Mouse (Mus musculus): ENCODE data around the gene Thrsp. TPM values are rescaled to one million over a fixed set of nuclear protein-coding genes. Genes with fewer than 3 reads are reported as not detected.
"Not testable (repeated sequence)": the region's sequence is repeated elsewhere in the genome, so short reads cannot be mapped to it uniquely, and the experiment has no call there.

Thrsp gene
- total and polyA plus RNA-seq, 2 experiments from 2014 or later = 6.7 to 11.7 TPM

GRCm38 (mm10) chr7:97447050-97447531, 29.6 kb upstream of the Thrsp start:
- no peak overlapping the region for H3K4me3 ChIP-seq (ENCODE audit: low read depth, low read length)
- no peaks in the 10 kb centered on the region for H3K9me3 ChIP-seq (ENCODE audit: low read length)
- no peak overlapping the region for H3K4me2 ChIP-seq (ENCODE audit: low read depth)
- peaks cover 3% of the 10 kb centered on the region; the same call in 1 of the 2 replicates for H3K4me1 ChIP-seq (ENCODE audit: insufficient read depth)
- TF ChIP-seq CTCF (IDR thresholded peaks at IDR 0.05; ENCODE audit: low read depth) = 0 out of 2 replicates have a peak, but pooled peaks have one; percentile 34
- ATAC-seq = peak; percentile 69
- no peaks in the 10 kb centered on the region for H3K27me3 ChIP-seq (ENCODE audit: insufficient read depth, low read length)
- DNase-seq = peak; percentile 64
- no peaks in the 10 kb centered on the region for H3K36me3 ChIP-seq (ENCODE audit: insufficient read depth)
- WGBS = 16% methylated on average over 6 of the region's 6 CpGs
- no peak overlapping the region for H3K9ac ChIP-seq
- H3K27ac ChIP-seq (ENCODE audit: low read depth, low read length) = peak overlapping the region; percentile 74

- ATAC-seq = peak; percentile 95
- H3K4me2 ChIP-seq (ENCODE audit: low read depth) = no peak overlapping the region
- no peaks in the 10 kb centered on the region for H3K36me3 ChIP-seq (ENCODE audit: insufficient read depth)
- TF ChIP-seq CTCF (IDR thresholded peaks at IDR 0.05; ENCODE audit: low read depth) = no peak
- peaks cover 3% of the 10 kb centered on the region; the same call in 1 of the 2 replicates for H3K4me1 ChIP-seq (ENCODE audit: insufficient read depth)
- H3K27ac ChIP-seq (ENCODE audit: low read depth, low read length) = peak overlapping the region; percentile 74
- 5% methylated on average over 6 of the region's 6 CpGs for WGBS
- DNase-seq = peak; percentile 94
- H3K27me3 ChIP-seq (ENCODE audit: insufficient read depth, low read length) = no peaks in the 10 kb centered on the region
- no peak overlapping the region for H3K9ac ChIP-seq
- no peak overlapping the region for H3K4me3 ChIP-seq (ENCODE audit: low read depth, low read length)
- H3K9me3 ChIP-seq (ENCODE audit: low read length) = no peaks in the 10 kb centered on the region
These were observed 28.8 kb upstream of the Thrsp start for GRCm38 (mm10) chr7:97446171-97446925.

GRCm38 (mm10) chr7:97438986-97439385, 21.5 kb upstream of the Thrsp start:
- Histone ChIP-seq H3K4me1 (ENCODE audit: insufficient read depth) (0 out of 2 replicates have a peak, but pooled peaks cover 3% of the 10 kb centered on the region), H3K4me2 (ENCODE audit: low read depth) (no peak overlapping the region), H3K36me3 (ENCODE audit: insufficient read depth) (no peaks in the 10 kb centered on the region), H3K27ac (ENCODE audit: low read depth, low read length) (no peak overlapping the region), H3K9me3 (ENCODE audit: low read length) (no peaks in the 10 kb centered on the region), H3K27me3 (ENCODE audit: insufficient read depth, low read length) (no peaks in the 10 kb centered on the region), H3K4me3 (ENCODE audit: low read depth, low read length) (no peak overlapping the region), H3K9ac (no peak overlapping the region)
- ATAC-seq (no peak), DNase-seq (no peak)
- TF ChIP-seq CTCF (IDR thresholded peaks at IDR 0.05; ENCODE audit: low read depth) = no peak

- ATAC-seq (no peak), DNase-seq (no peak)
- no peak for TF ChIP-seq CTCF (IDR thresholded peaks at IDR 0.05; ENCODE audit: low read depth)
- Histone ChIP-seq H3K36me3 (ENCODE audit: insufficient read depth) (no peaks in the 10 kb centered on the region), H3K4me1 (ENCODE audit: insufficient read depth) (peaks cover 12% of the 10 kb centered on the region), H3K9ac (no peak overlapping the region), H3K27ac (ENCODE audit: low read depth, low read length) (no peak overlapping the region), H3K9me3 (ENCODE audit: low read length) (no peaks in the 10 kb centered on the region), H3K4me2 (ENCODE audit: low read depth) (no peak overlapping the region), H3K27me3 (ENCODE audit: insufficient read depth, low read length) (no peaks in the 10 kb centered on the region), H3K4me3 (ENCODE audit: low read depth, low read length) (no peak overlapping the region)
- 78% methylated on average over 10 of the region's 10 CpGs for WGBS
These were observed 17.0 kb upstream of the Thrsp start for GRCm38 (mm10) chr7:97434517-97434916.

- 50% methylated on average over 3 of the region's 3 CpGs for WGBS
- H3K27ac ChIP-seq (ENCODE audit: low read depth, low read length); H3K9me3 ChIP-seq (ENCODE audit: low read length); H3K9ac ChIP-seq; H3K27me3 ChIP-seq (ENCODE audit: insufficient read depth, low read length); DNase-seq; H3K4me2 ChIP-seq (ENCODE audit: low read depth); H3K36me3 ChIP-seq (ENCODE audit: insufficient read depth); H3K4me3 ChIP-seq (ENCODE audit: low read depth, low read length); ATAC-seq: not testable (repeated sequence)
- peaks cover 13% of the 10 kb centered on the region for H3K4me1 ChIP-seq (ENCODE audit: insufficient read depth)
These were observed 16.0 kb upstream of the Thrsp start for GRCm38 (mm10) chr7:97433517-97433916.

GRCm38 (mm10) chr7:97429705-97430104, 12.2 kb upstream of the Thrsp start:
- H3K4me2 ChIP-seq (ENCODE audit: low read depth) = no peak overlapping the region
- H3K9me3 ChIP-seq (ENCODE audit: low read length) = no peaks in the 10 kb centered on the region
- ATAC-seq = peak; percentile 66
- H3K36me3 ChIP-seq (ENCODE audit: insufficient read depth) = no peaks in the 10 kb centered on the region
- peaks cover 13% of the 10 kb centered on the region for H3K4me1 ChIP-seq (ENCODE audit: insufficient read depth)
- no peak overlapping the region for H3K4me3 ChIP-seq (ENCODE audit: low read depth, low read length)
- no peak for TF ChIP-seq CTCF (IDR thresholded peaks at IDR 0.05; ENCODE audit: low read depth)
- H3K27me3 ChIP-seq (ENCODE audit: insufficient read depth, low read length) = no peaks in the 10 kb centered on the region
- WGBS = 0% methylated on average over 5 of the region's 5 CpGs
- H3K27ac ChIP-seq (ENCODE audit: low read depth, low read length) = peak overlapping the region; percentile 58
- no peak overlapping the region for H3K9ac ChIP-seq
- peak; percentile 77 for DNase-seq

GRCm38 (mm10) chr7:97427778-97428420, 10.4 kb upstream of the Thrsp start:
- ATAC-seq = peak; percentile 37; the same call in 1 of the 2 replicates
- peak; percentile 39 for TF ChIP-seq CTCF (IDR thresholded peaks at IDR 0.05; ENCODE audit: low read depth)
- no peak overlapping the region for H3K9ac ChIP-seq
- no peak overlapping the region for H3K27ac ChIP-seq (ENCODE audit: low read depth, low read length)
- H3K4me3 ChIP-seq (ENCODE audit: low read depth, low read length) = no peak overlapping the region
- no peaks in the 10 kb centered on the region for H3K36me3 ChIP-seq (ENCODE audit: insufficient read depth)
- WGBS = 56% methylated on average over 5 of the region's 5 CpGs
- H3K9me3 ChIP-seq (ENCODE audit: low read length) = no peaks in the 10 kb centered on the region
- peak; percentile 65 for DNase-seq
- H3K4me2 ChIP-seq (ENCODE audit: low read depth) = no peak overlapping the region
- H3K27me3 ChIP-seq (ENCODE audit: insufficient read depth, low read length) = no peaks in the 10 kb centered on the region
- peaks cover 10% of the 10 kb centered on the region for H3K4me1 ChIP-seq (ENCODE audit: insufficient read depth)
